Mouse (Mus musculus) intestine, embryonic 16.5 days (tissue): Measurements from ENCODE around the gene Slc8a2. TPM values are rescaled to one million over a fixed set of nuclear protein-coding genes. Genes with fewer than 3 reads are reported as not detected.

Experiments used
- ATAC-seq: fragments of 200-750 bp; cut with Nextera tagmentation; 2 replicates; pipeline ENCODE4 v1.8.0; 2017; ENCODE audit warnings: moderate TSS enrichment, moderate library complexity
- H3K27ac ChIP-seq: fragments of 300-500 bp; sonication (generic); 2 replicates; pipeline ENCODE4 v1.5.1; 2014; ENCODE audit warnings: mild to moderate bottlenecking, low read length
- H3K27me3 ChIP-seq: fragments of 300-500 bp; sonication (generic); replicated peaks from 2 replicates; pipeline ENCODE4 v1.6.1; 2014; ENCODE audit warnings: low read length, control low read depth, mixed read lengths; ENCODE audit not compliant: control insufficient read depth, insufficient read depth
- H3K36me3 ChIP-seq: fragments of 300-500 bp; sonication (generic); 2 replicates; pipeline ENCODE4 v1.6.1; 2014; ENCODE audit warnings: low read length, control low read depth; ENCODE audit not compliant: control insufficient read depth, insufficient read depth
- H3K4me1 ChIP-seq: fragments of 300-500 bp; sonication (generic); 2 replicates; pipeline ENCODE4 v1.6.1; 2014; ENCODE audit warnings: low read length, control low read depth, mixed read lengths; ENCODE audit not compliant: control insufficient read depth, insufficient read depth
- H3K4me2 ChIP-seq: fragments of 300-500 bp; sonication (generic); 2 replicates; pipeline ENCODE4 v1.6.1; 2014; ENCODE audit warnings: low read depth, low read length, control low read depth
- H3K4me3 ChIP-seq: fragments of 300-500 bp; sonication (generic); 2 replicates; pipeline ENCODE4 v1.5.1; 2014; ENCODE audit warnings: mild to moderate bottlenecking, low read length
- H3K9ac ChIP-seq: fragments of 300-500 bp; sonication (generic); 2 replicates; pipeline ENCODE4 v1.6.1; 2014; ENCODE audit warnings: low read depth, low read length
- H3K9me3 ChIP-seq: fragments of 300-500 bp; sonication (generic); 2 replicates; pipeline ENCODE4 v1.6.1; 2016; ENCODE audit warnings: low read length, control low read depth; ENCODE audit not compliant: control insufficient read depth
- WGBS: fragments of 180-500 bp; shearing (Covaris S2); extraction: QIAGEN DNeasy Blood & Tissue Kit; methylation state at CpG from one replicate; pipeline ENCODE4 v1.1.7; 2014; 5-methylcytosine and 5-hydroxymethylcytosine counted together
- polyA plus RNA-seq: library from polyadenylated mRNA; unstranded; fragments of >200 nt; fragmentation: Nextera tagmentation; extraction: Ambion mirVana; gene quantifications from 2 replicates; pipeline ENCODE4 v1.2.1, GENCODE M21; 2015

Gene Slc8a2
- polyA plus RNA-seq: 0.15 and 0.21 TPM in 2 replicates

DNA sequence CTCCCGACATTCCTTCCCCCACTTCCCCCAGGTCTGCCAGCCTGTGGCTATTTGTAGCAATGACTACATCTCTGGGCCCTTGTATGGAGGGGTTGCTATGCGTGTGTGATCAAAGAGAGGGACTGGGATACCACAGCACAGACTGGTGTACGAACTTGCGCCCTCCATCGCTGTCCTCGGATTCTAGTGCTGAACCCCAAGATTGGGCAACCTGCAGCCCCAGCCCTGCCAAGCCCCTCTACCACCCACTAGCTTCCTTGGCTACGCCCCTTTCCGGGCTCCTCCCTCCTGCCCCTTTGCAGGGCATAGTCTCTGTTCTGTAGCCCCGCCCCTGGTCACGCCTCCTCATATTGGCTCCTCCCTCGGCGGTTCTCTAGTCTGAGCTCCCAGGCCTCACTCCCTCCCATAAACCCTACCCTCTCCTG lies at the start of gene Slc8a2:
Gene Slc8a2 (plus strand): TSS at position 406 of the 425 bp plus-strand sequence.
- Histone ChIP-seq H3K4me2 (peak within 1 kb of the TSS; percentile 90), H3K36me3 (peaks cover 4% of the 10 kb centered on the region; the same call in 1 of the 2 replicates), H3K4me1 (peaks cover 31% of the 10 kb centered on the region), H3K9me3 (no peaks in the 10 kb centered on the region), H3K4me3 (peak within 1 kb of the TSS; percentile 60), H3K9ac (peak within 1 kb of the TSS; percentile 67), H3K27me3 (0 out of 2 replicates have a peak, but pooled peaks cover 2% of the 10 kb centered on the region), H3K27ac (peak within 1 kb of the TSS; percentile 63)
- WGBS: 3% methylated on average over 12 of the region's 12 CpGs
- peak; percentile 84 for ATAC-seq

DNA sequence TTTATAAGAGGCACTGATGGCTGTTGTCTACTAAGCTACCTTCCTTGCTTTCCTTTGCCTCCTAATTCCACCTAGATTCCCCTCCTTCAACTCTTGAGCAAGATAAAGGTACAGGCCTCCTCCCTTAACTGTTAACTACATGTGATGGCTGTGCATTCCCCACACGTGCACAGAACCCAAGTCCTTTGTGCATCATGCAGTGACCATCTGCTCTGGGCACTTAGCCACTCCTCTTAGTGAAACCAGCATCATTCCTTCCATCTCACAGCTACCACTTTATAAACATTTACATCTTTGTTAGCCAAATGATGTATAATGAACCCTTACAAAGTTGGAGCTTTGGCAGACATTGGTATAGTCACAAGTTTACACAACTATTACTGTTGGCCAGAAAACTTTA lies 49.7 kb upstream of the Slc8a2 start:
- WGBS: 50% methylated on average over 1 of the region's 1 CpGs
- Histone ChIP-seq H3K4me3 (no peak overlapping the region), H3K4me1 (no peaks in the 10 kb centered on the region), H3K27me3 (no peaks in the 10 kb centered on the region; the same call in 1 of the 2 replicates), H3K27ac (no peak overlapping the region), H3K9me3 (no peaks in the 10 kb centered on the region), H3K9ac (no peak overlapping the region), H3K36me3 (no peaks in the 10 kb centered on the region), H3K4me2 (no peak overlapping the region)
- no peak for ATAC-seq

DNA sequence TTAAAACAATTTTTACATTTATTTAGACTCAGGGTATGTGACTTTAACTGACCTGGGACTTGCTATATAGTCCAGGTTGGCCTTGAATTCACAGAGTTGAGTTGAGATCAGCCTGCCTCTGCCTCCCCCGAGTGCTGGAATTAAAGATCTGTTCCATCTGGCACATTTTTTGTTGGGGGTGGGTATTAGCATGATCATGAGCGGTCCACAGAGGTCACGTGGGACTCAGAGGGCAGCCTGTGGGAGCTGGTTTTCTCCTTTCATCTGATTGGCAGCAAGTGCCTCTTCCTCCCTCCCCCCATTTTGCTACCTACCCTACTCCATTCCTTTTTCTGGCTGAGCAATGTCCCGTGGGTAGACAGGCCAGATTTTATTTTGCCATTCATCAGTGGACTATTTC lies 49.0 kb upstream of the Slc8a2 start:
- Histone ChIP-seq H3K36me3 (no peaks in the 10 kb centered on the region), H3K27me3 (no peaks in the 10 kb centered on the region; the same call in 1 of the 2 replicates), H3K9ac (no peak overlapping the region), H3K9me3 (no peaks in the 10 kb centered on the region), H3K4me1 (no peaks in the 10 kb centered on the region), H3K4me3 (no peak overlapping the region), H3K27ac (no peak overlapping the region), H3K4me2 (no peak overlapping the region)
- no peak for ATAC-seq
- WGBS: 70% methylated on average over 4 of the region's 4 CpGs

- WGBS: 61% methylated on average over 4 of the region's 4 CpGs
- ATAC-seq: peak; percentile 91
- no peak overlapping the region for H3K27ac ChIP-seq
Measured at GRCm38 (mm10) chr7:16083361-16083760, 46.3 kb upstream of the Slc8a2 start.

GRCm38 (mm10) chr7:16087587-16087986 lies 42.0 kb upstream of the Slc8a2 start:
- H3K27ac ChIP-seq: no peak overlapping the region
- no peak overlapping the region for H3K4me2 ChIP-seq
- ATAC-seq: no peak
- H3K36me3 ChIP-seq: no peaks in the 10 kb centered on the region
- H3K9me3 ChIP-seq: no peaks in the 10 kb centered on the region
- 89% methylated on average over 2 of the region's 2 CpGs for WGBS
- H3K4me1 ChIP-seq: no peaks in the 10 kb centered on the region
- no peaks in the 10 kb centered on the region for H3K27me3 ChIP-seq
- no peak overlapping the region for H3K4me3 ChIP-seq
- no peak overlapping the region for H3K9ac ChIP-seq

More at GRCm38 (mm10) chr7:16083361-16083760, 46.3 kb upstream of the Slc8a2 start:
- no peaks in the 10 kb centered on the region for H3K36me3 ChIP-seq
- no peaks in the 10 kb centered on the region; the same call in 1 of the 2 replicates for H3K27me3 ChIP-seq
- H3K9ac ChIP-seq: no peak overlapping the region
- H3K4me3 ChIP-seq: no peak overlapping the region
- no peak overlapping the region for H3K4me2 ChIP-seq
- no peaks in the 10 kb centered on the region for H3K4me1 ChIP-seq
- no peaks in the 10 kb centered on the region for H3K9me3 ChIP-seq

- ATAC-seq: no peak
- 61% methylated on average over 3 of the region's 3 CpGs for WGBS
- no peak overlapping the region for H3K4me3 ChIP-seq
- H3K27me3 ChIP-seq: no peaks in the 10 kb centered on the region
- H3K36me3 ChIP-seq: no peaks in the 10 kb centered on the region
- H3K4me2 ChIP-seq: no peak overlapping the region
- peaks cover 9% of the 10 kb centered on the region for H3K4me1 ChIP-seq
- no peaks in the 10 kb centered on the region for H3K9me3 ChIP-seq
- no peak overlapping the region for H3K27ac ChIP-seq
- H3K9ac ChIP-seq: no peak overlapping the region
Measured at GRCm38 (mm10) chr7:16094592-16094991, 35.0 kb upstream of the Slc8a2 start.

DNA sequence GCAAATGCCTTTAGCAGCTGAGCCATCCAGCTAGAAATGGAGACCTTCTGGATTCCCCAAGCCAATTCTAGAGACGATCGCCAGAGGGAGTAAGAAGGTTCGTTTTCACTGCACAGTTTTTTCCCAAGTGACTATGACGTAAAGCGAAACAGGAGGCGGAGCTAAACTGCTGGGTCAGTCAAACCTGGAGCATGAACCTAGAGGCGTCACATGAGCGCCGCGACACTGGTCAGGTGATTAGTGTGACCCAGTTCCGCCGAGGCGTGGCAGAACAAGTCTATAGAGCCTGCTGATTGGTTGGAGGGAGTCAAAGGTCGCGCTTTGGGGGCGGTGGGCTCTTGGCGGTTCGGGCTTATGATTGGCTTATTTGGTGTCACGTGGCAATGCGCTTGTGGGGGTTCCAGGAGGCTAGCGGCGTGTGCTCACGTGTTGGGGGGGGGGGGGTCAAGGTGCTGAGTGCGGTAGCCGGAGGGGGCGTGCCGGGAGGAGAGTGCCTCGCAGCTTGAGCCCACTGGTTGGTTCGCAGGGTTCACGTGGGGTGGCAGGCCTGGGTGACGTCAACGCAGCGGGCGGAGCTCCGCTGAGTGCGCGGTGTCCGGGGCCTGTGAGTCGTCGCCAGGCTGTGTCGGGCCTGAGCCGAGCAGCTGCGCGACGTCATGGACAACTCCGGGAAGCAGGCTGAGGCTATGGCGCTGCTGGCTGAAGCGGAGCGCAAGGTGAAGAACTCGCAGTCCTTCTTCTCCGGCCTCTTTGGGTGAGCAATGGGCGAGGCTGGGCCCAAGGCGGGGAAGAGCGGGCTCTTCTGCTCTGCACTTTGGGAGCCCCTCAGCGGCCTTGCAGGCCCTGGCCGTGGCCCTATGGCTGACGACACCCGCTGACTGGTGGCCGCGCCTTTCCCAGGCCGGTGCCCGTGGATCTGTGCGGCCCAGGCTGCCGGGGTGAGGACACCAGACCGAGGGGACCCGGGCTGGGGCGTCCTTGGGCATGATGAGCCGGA lies 31.3 kb upstream of the Slc8a2 start, which contains the start of gene Napa:
Gene Napa (plus strand): TSS at position 438 of the 997 bp plus-strand sequence.
- peak within 1 kb of the TSS; percentile 97 for H3K4me3 ChIP-seq
- H3K4me2 ChIP-seq: peak within 1 kb of the TSS; percentile 93
- ATAC-seq: peak; percentile 99
- H3K9ac ChIP-seq: peak within 1 kb of the TSS; percentile 99
- H3K27me3 ChIP-seq: no peaks in the 10 kb centered on the region
- H3K4me1 ChIP-seq: peaks cover 24% of the 10 kb centered on the region
- H3K27ac ChIP-seq: peak within 1 kb of the TSS; percentile 92
- peaks cover 3% of the 10 kb centered on the region; the same call in 1 of the 2 replicates for H3K36me3 ChIP-seq
- under 1% methylated on average over 67 of the region's 68 CpGs for WGBS
- H3K9me3 ChIP-seq: no peaks in the 10 kb centered on the region

DNA sequence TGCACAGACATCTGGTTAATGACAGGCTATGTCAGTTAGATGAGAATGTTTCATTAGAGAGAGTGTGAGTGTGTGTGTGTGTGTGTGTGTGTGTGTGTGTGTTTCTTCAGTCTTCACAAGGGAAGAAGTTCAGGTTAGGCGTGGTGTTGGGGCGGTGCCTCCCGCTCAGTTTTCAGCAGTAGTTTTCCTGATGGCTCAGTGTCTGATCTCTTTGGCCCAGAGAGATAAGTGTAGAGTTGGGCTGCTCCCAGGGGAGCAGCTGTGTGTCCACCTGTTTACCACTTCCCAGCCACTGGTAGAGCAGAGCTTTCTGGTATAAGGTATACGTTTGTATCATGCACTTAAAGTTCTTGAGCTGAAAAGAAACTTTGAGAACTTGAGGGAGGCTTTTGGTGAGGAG lies 29.7 kb upstream of the Slc8a2 start:
- Histone ChIP-seq H3K4me1 (peaks cover 24% of the 10 kb centered on the region), H3K9ac (peak overlapping the region; percentile 42), H3K27me3 (no peaks in the 10 kb centered on the region), H3K27ac (no peak overlapping the region), H3K4me2 (peak overlapping the region; percentile 93), H3K4me3 (peak overlapping the region; percentile 97; the same call in 1 of the 2 replicates), H3K36me3 (peaks cover 3% of the 10 kb centered on the region; the same call in 1 of the 2 replicates), H3K9me3 (no peaks in the 10 kb centered on the region)
- ATAC-seq: no peak
- WGBS: 64% methylated on average over 4 of the region's 4 CpGs

DNA sequence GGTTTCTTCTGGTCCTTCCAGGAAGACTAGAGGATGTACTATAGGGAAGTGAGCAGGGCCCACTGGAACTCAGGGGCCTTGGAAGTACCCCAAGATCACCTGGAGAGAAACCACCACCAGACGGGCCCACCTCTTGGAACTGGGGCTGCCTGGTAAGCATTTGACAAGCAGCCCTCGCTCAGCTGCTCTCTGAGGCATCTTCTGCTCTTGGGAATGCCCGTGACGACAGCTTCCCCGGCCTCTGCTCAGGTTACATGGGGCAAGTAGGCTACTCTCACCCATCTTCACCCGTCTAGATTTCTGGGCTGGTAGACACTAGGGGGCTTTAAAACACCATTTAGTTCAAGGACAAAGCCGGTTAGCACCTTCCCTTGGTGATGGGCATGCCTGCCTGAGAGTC lies 28.5 kb upstream of the Slc8a2 start:
- Histone ChIP-seq H3K4me2 (no peak overlapping the region), H3K4me3 (no peak overlapping the region), H3K9me3 (no peaks in the 10 kb centered on the region), H3K9ac (no peak overlapping the region), H3K27ac (no peak overlapping the region), H3K4me1 (peaks cover 24% of the 10 kb centered on the region), H3K36me3 (peaks cover 3% of the 10 kb centered on the region; the same call in 1 of the 2 replicates), H3K27me3 (no peaks in the 10 kb centered on the region)
- 77% methylated on average over 7 of the region's 7 CpGs for WGBS
- no peak for ATAC-seq
